Mouse (Mus musculus): ENCODE results near the gene Stx8. TPM values are rescaled to one million over a fixed set of nuclear protein-coding genes. Genes with fewer than 3 reads are reported as not detected.

Stx8 gene
- polyA plus RNA-seq, 2 experiments, result 23.3 to 65.3 TPM

DNA sequence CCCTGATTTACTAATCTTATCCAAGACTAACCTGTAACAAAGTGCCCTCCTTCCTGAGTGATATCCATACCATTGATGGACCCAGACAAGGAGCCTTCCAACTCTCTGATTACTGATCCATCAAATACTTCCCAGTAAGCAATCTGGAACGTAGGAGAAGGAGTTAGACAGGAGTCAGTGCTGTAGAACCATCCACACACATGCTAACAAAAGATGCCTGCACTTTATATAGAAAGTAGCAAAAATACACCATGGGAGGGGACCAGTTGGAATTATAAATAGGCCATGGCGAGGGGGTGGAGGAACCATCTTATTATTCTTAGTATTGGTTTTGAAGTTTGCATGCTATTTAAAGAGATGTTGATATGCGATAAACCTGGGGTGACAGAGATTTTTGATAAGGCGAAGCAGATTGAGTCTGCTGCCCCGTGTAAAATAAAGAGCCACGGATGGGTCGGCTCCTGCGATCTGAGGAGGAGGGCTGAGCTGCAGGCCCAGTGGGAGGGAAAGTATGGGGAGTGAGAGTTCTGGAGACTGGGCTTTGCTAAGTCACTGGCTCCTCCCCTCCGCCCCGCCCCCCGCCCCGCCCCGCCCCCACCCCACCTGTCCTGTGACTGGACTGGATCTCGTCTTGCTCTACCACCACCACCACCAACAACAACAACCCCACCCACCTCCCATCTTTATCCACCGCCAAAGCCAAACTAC, 39.5 kb upstream of the Stx8 start:
- H3K9me3 ChIP-seq (ENCODE audit: control insufficient read depth, low read length), result no peaks in the 10 kb centered on the region
- no peak overlapping the region for H3K4me3 ChIP-seq (replicated peaks; ENCODE audit: low read length)
- no peak for ATAC-seq (ENCODE audit: low FRiP score, low read depth)
- no peak overlapping the region for H3K27ac ChIP-seq (replicated peaks; ENCODE audit: low read depth, low read length)
- peaks cover 2% of the 10 kb centered on the region; the same call in 1 of the 2 replicates for H3K4me1 ChIP-seq (ENCODE audit: control insufficient read depth, insufficient read depth, low read length)
- 14% methylated on average over 15 of the region's 15 CpGs for WGBS
- no peak for TF ChIP-seq POLR2A (IDR thresholded peaks at IDR 0.05; ENCODE audit: borderline replicate concordance, extremely low read depth, insufficient read depth, insufficient read length)
- peaks cover 5% of the 10 kb centered on the region for H3K27me3 ChIP-seq (ENCODE audit: control insufficient read depth, insufficient read depth, low read length)
- DNase-seq (ENCODE audit: low spot score), result no peak
- no peaks in the 10 kb centered on the region for H3K36me3 ChIP-seq (ENCODE audit: control insufficient read depth, insufficient read depth, low read length)
- H3K4me2 ChIP-seq (replicated peaks; ENCODE audit: low read depth, low read length, severe bottlenecking), result no peak overlapping the region
- no peak overlapping the region for H3K9ac ChIP-seq (ENCODE audit: low read depth, low read length, severe bottlenecking)

DNA sequence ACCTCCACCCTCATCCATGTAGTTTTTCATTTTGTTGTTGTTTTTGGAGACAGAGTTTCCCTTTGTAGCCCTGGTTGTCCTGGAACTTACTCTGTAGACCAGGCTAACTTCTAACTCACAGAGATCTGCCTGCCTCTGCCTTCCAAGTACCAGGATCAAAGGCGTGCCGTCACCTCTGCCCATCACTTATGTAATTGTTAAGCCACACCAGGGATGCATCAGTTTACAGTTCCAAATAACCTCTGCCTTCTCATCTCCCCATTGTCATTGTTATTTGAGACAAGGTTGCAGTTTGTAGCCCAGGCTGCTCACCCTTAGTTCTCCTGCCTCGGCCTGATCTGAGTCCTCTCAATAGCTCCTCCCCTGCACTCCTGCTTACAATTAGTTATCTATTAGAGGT, 33.8 kb upstream of the Stx8 start:
- Histone ChIP-seq H3K36me3 (ENCODE audit: control insufficient read depth, insufficient read depth, low read length) (no peaks in the 10 kb centered on the region), H3K9me3 (ENCODE audit: control insufficient read depth, low read length) (no peaks in the 10 kb centered on the region), H3K9ac (ENCODE audit: low read depth, low read length, severe bottlenecking) (no peak overlapping the region), H3K27me3 (ENCODE audit: control insufficient read depth, insufficient read depth, low read length) (no peaks in the 10 kb centered on the region), H3K27ac (replicated peaks; ENCODE audit: low read depth, low read length) (no peak overlapping the region), H3K4me2 (replicated peaks; ENCODE audit: low read depth, low read length, severe bottlenecking) (no peak overlapping the region), H3K4me1 (ENCODE audit: control insufficient read depth, insufficient read depth, low read length) (no peaks in the 10 kb centered on the region), H3K4me3 (replicated peaks; ENCODE audit: low read length) (no peak overlapping the region)
- DNase-seq (ENCODE audit: low spot score) (no peak), ATAC-seq (ENCODE audit: low FRiP score, low read depth) (no peak)
- no peak for TF ChIP-seq POLR2A (IDR thresholded peaks at IDR 0.05; ENCODE audit: borderline replicate concordance, extremely low read depth, insufficient read depth, insufficient read length)
- WGBS, result 93% methylated on average over 3 of the region's 3 CpGs

DNA sequence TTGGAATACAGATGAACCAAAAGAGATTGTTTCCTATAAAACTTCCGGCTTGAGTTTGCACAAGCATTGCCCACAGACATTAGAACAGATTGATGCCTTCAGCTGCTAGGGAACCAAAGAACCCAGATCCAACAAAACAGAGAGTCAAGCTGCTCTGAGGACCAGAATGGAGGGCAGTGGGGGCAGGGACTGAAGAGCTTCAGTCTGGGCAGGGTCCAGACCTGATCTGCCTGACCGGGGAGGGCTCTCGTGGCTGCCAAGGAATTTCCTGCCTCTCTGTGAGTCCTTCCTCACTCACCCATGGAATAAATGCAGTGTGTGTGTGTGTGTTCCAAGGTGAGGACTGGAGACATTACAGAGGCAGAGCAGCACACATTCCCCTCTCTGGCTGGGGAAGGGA, 17.8 kb upstream of the Stx8 start:
- no peak for DNase-seq (ENCODE audit: low spot score)
- Histone ChIP-seq H3K9ac (ENCODE audit: low read depth, low read length, severe bottlenecking) (no peak overlapping the region), H3K27me3 (ENCODE audit: control insufficient read depth, insufficient read depth, low read length) (no peaks in the 10 kb centered on the region), H3K4me3 (replicated peaks; ENCODE audit: low read length) (no peak overlapping the region), H3K9me3 (ENCODE audit: control insufficient read depth, low read length) (no peaks in the 10 kb centered on the region), H3K36me3 (ENCODE audit: control insufficient read depth, insufficient read depth, low read length) (no peaks in the 10 kb centered on the region), H3K4me2 (replicated peaks; ENCODE audit: low read depth, low read length, severe bottlenecking) (no peak overlapping the region), H3K4me1 (ENCODE audit: control insufficient read depth, insufficient read depth, low read length) (0 out of 2 replicates have a peak, but pooled peaks cover 2% of the 10 kb centered on the region), H3K27ac (replicated peaks; ENCODE audit: low read depth, low read length) (no peak overlapping the region)
- 62% methylated on average over 3 of the region's 3 CpGs for WGBS
- no peak for TF ChIP-seq POLR2A (IDR thresholded peaks at IDR 0.05; ENCODE audit: borderline replicate concordance, extremely low read depth, insufficient read depth, insufficient read length)
- no peak for ATAC-seq (ENCODE audit: low FRiP score, low read depth)

DNA sequence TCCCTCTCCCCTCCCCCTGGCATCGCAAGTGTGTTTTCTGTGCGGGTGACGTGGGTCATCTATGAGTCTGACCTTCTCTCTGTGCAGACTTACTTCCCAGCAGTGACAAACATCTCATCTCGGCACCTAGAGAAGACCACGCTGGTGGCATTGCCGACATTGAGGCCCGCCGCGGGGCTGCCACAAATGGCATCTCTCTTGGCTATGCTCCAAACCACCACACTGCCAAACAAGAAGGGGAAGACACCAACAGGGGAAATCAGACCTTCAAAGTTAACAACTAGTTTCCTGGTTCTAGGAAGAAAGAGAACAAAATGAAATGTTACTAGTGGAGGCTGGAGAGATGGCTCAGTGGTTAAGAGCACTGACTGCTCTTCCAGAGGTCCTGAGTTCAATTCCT, 16.5 kb upstream of the Stx8 start:
- no peaks in the 10 kb centered on the region for H3K36me3 ChIP-seq (ENCODE audit: control insufficient read depth, insufficient read depth, low read length)

DNA sequence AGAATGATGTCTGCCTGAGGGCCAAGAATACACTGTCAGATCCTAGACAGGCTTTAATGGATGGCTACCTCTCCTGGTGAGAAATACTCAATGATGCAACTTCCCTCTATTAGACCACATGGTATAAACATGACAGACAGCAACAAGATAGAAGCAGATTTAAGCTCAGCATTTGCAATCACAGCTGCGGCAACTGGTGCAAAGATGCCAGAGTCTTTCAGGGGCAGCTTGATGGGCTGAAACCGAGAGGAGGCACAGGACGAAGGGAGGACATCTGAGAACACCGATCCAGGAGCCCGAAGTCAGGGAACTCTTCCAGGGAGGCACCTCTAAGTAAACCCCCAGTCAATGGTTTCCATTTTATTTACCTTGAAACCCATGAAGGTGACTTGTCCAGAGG, 12.4 kb upstream of the Stx8 start:
- WGBS, result 86% methylated on average over 5 of the region's 5 CpGs
- Histone ChIP-seq H3K36me3 (ENCODE audit: control insufficient read depth, insufficient read depth, low read length) (no peaks in the 10 kb centered on the region), H3K27me3 (ENCODE audit: control insufficient read depth, insufficient read depth, low read length) (no peaks in the 10 kb centered on the region), H3K9me3 (ENCODE audit: control insufficient read depth, low read length) (no peaks in the 10 kb centered on the region), H3K9ac (ENCODE audit: low read depth, low read length, severe bottlenecking) (no peak overlapping the region), H3K4me2 (replicated peaks; ENCODE audit: low read depth, low read length, severe bottlenecking) (no peak overlapping the region), H3K4me1 (ENCODE audit: control insufficient read depth, insufficient read depth, low read length) (0 out of 2 replicates have a peak, but pooled peaks cover 2% of the 10 kb centered on the region), H3K27ac (replicated peaks; ENCODE audit: low read depth, low read length) (no peak overlapping the region), H3K4me3 (replicated peaks; ENCODE audit: low read length) (no peak overlapping the region)
- ATAC-seq (ENCODE audit: low FRiP score, low read depth), result no peak
- no peak for TF ChIP-seq POLR2A (IDR thresholded peaks at IDR 0.05; ENCODE audit: borderline replicate concordance, extremely low read depth, insufficient read depth, insufficient read length)
- no peak for DNase-seq (ENCODE audit: low spot score)

More for the DNA sequence above, 16.5 kb upstream of the Stx8 start:
- WGBS, result 80% methylated on average over 9 of the region's 9 CpGs
- H3K4me2 ChIP-seq (replicated peaks; ENCODE audit: low read depth, low read length, severe bottlenecking), result no peak overlapping the region
- H3K9ac ChIP-seq (ENCODE audit: low read depth, low read length, severe bottlenecking), result no peak overlapping the region
- DNase-seq (ENCODE audit: low spot score) (no peak), ATAC-seq (ENCODE audit: low FRiP score, low read depth) (no peak)
- no peaks in the 10 kb centered on the region for H3K27me3 ChIP-seq (ENCODE audit: control insufficient read depth, insufficient read depth, low read length)
- no peak overlapping the region for H3K27ac ChIP-seq (replicated peaks; ENCODE audit: low read depth, low read length)
- H3K4me1 ChIP-seq (ENCODE audit: control insufficient read depth, insufficient read depth, low read length), result 0 out of 2 replicates have a peak, but pooled peaks cover 2% of the 10 kb centered on the region
- TF ChIP-seq POLR2A (IDR thresholded peaks at IDR 0.05; ENCODE audit: borderline replicate concordance, extremely low read depth, insufficient read depth, insufficient read length), result no peak
- no peak overlapping the region for H3K4me3 ChIP-seq (replicated peaks; ENCODE audit: low read length)
- no peaks in the 10 kb centered on the region for H3K9me3 ChIP-seq (ENCODE audit: control insufficient read depth, low read length)
